In genomic region chr4:88094768-88095420, GRCm38 (mm10) we compare ENCODE assay signal across 8 mouse cellular contexts. TPM values are rescaled to one million over a fixed set of nuclear protein-coding genes. Genes with fewer than 3 reads are reported as not detected.
DNase-seq lines count a peak whose midpoint lies in the region; ATAC-seq and TF ChIP-seq lines count a peak whose summit lies in the region.

No protein-coding gene starts in this region.

- TF ChIP-seq POLR2A in kidney, adult 2 months (IDR thresholded peaks at IDR 0.05; ENCODE audit: low read depth, low read length): no peak
- TF ChIP-seq POLR2A in limb, embryonic 14.5 days (IDR thresholded peaks at IDR 0.05; ENCODE audit: borderline replicate concordance, extremely low read depth, insufficient read depth, insufficient read length): no peak

- no peaks in the 10 kb centered on the region for H3K27me3 ChIP-seq in kidney, adult 2 months (replicated peaks; ENCODE audit: control insufficient read depth, insufficient read depth, low read length)
- H3K27me3 ChIP-seq in G1E (ENCODE audit: insufficient read depth, low read length): no peaks in the 10 kb centered on the region
- no peaks in the 10 kb centered on the region for H3K27me3 ChIP-seq in limb, embryonic 14.5 days (ENCODE audit: control insufficient read depth, insufficient read depth, low read length)
- H3K27me3 ChIP-seq in stomach, embryonic 14.5 days (ENCODE audit: control insufficient read depth, insufficient read depth, low read length): no peaks in the 10 kb centered on the region

- H3K9me3 ChIP-seq in G1E (replicated peaks): no peaks in the 10 kb centered on the region
- H3K9me3 ChIP-seq in limb, embryonic 14.5 days (ENCODE audit: control insufficient read depth, low read length): no peaks in the 10 kb centered on the region
- H3K9me3 ChIP-seq in stomach, embryonic 14.5 days (ENCODE audit: control insufficient read depth, low read depth, low read length): no peaks in the 10 kb centered on the region

- TF ChIP-seq CTCF in kidney, adult 2 months (conservative IDR thresholded peaks at IDR 0.05; ENCODE audit: insufficient read depth, insufficient read length, low read depth, low read length): no peak
- TF ChIP-seq CTCF in G1E (IDR thresholded peaks at IDR 0.05; ENCODE audit: low read depth, low read length): no peak

- 4% methylated on average over 30 of the region's 30 CpGs for WGBS in kidney, adult 2 months
- 1% methylated on average over 28 of the region's 30 CpGs for WGBS in limb, embryonic 14.5 days
- under 1% methylated on average over 30 of the region's 30 CpGs for WGBS in stomach, embryonic 14.5 days

- peak overlapping the region; percentile 68 for H3K9ac ChIP-seq in limb, embryonic 14.5 days (ENCODE audit: low read depth, low read length, severe bottlenecking)
- H3K9ac ChIP-seq in stomach, embryonic 14.5 days (replicated peaks; ENCODE audit: low read depth, low read length): peak overlapping the region; percentile 57

- ATAC-seq in G1E (ENCODE audit: extremely low read depth, insufficient number of reproducible peaks, low FRiP score, poor library complexity, severe bottlenecking): no peak
- peak; percentile 42 for ATAC-seq in erythroblast, adult 5-6 weeks (replicated peaks; ENCODE audit: low FRiP score, poor library complexity, severe bottlenecking)
- ATAC-seq in limb, embryonic 14.5 days (ENCODE audit: low FRiP score, low read depth): peak; percentile 42
- no peak for ATAC-seq in stomach, embryonic 14.5 days (ENCODE audit: insufficient number of reproducible peaks, insufficient read depth, low FRiP score, low read depth)

- no peak for DNase-seq in kidney, adult 2 months
- DNase-seq in kidney, postnatal 10 days: no peak
- DNase-seq in G1E (ENCODE audit: low spot score): peak; percentile 19
- no peak for DNase-seq in limb, embryonic 14.5 days (ENCODE audit: low spot score)
- DNase-seq in layer of hippocampus, adult 18-20 months (ENCODE audit: low spot score in 2 of 2): no peak
- DNase-seq in layer of hippocampus, postnatal 36 days: no peak

- H3K27ac ChIP-seq in kidney, adult 2 months (ENCODE audit: insufficient read depth, low read depth, low read length): no peak overlapping the region
- no peak overlapping the region for H3K27ac ChIP-seq in limb, embryonic 14.5 days (replicated peaks; ENCODE audit: low read depth, low read length)
- no peak overlapping the region for H3K27ac ChIP-seq in stomach, embryonic 14.5 days (ENCODE audit: low read length)

- H3K36me3 ChIP-seq in kidney, adult 2 months (ENCODE audit: control insufficient read depth, insufficient read depth, low read length): no peaks in the 10 kb centered on the region
- peaks cover 6% of the 10 kb centered on the region for H3K36me3 ChIP-seq in G1E (replicated peaks)
- no peaks in the 10 kb centered on the region for H3K36me3 ChIP-seq in limb, embryonic 14.5 days (ENCODE audit: control insufficient read depth, insufficient read depth, low read length)
- no peaks in the 10 kb centered on the region for H3K36me3 ChIP-seq in stomach, embryonic 14.5 days (ENCODE audit: control insufficient read depth, insufficient read depth, low read length)

- H3K4me1 ChIP-seq in kidney, adult 2 months (ENCODE audit: control insufficient read depth, insufficient read depth, low read length): no peaks in the 10 kb centered on the region
- peaks cover 27% of the 10 kb centered on the region for H3K4me1 ChIP-seq in G1E (ENCODE audit: insufficient read depth, low read depth, low read length)
- peaks cover 3% of the 10 kb centered on the region; the same call in 1 of the 2 replicates for H3K4me1 ChIP-seq in limb, embryonic 14.5 days (ENCODE audit: control insufficient read depth, insufficient read depth, low read length)
- H3K4me1 ChIP-seq in stomach, embryonic 14.5 days (ENCODE audit: control insufficient read depth, insufficient read depth, low read length): 0 out of 2 replicates have a peak, but pooled peaks cover 4% of the 10 kb centered on the region

- H3K4me2 ChIP-seq in limb, embryonic 14.5 days (replicated peaks; ENCODE audit: low read depth, low read length, severe bottlenecking): peak overlapping the region; percentile 97
- peak overlapping the region; percentile 98 for H3K4me2 ChIP-seq in stomach, embryonic 14.5 days (replicated peaks; ENCODE audit: low read depth, low read length)

- peak overlapping the region; percentile 87 for H3K4me3 ChIP-seq in kidney, adult 2 months (ENCODE audit: insufficient read depth, low read depth, low read length)
- H3K4me3 ChIP-seq in G1E (ENCODE audit: low read depth, low read length): peak overlapping the region; percentile 100
- H3K4me3 ChIP-seq in limb, embryonic 14.5 days (replicated peaks; ENCODE audit: low read length): peak overlapping the region; percentile 80
- H3K4me3 ChIP-seq in stomach, embryonic 14.5 days (ENCODE audit: low read depth, low read length): peak overlapping the region; percentile 82

RNA-seq across cellular contexts. Expression of gene Focad, which starts 0.5 kb away (rescaled TPM):
- 6.8 TPM in 2 replicates for polyA plus RNA-seq in kidney, adult 2 months (2012; rRNA removed)
- total RNA-seq in G1E (2014; fragmentation: Nextera tagmentation) (31.6 and 31.7 TPM in 2 replicates), G1E (2017) (21.4 and 21.6 TPM in 2 replicates)
- polyA plus RNA-seq in G1E (2012): 4.3 and 5.2 TPM in 2 replicates
- total RNA-seq in erythroblast, adult 5-6 weeks (2015; ENCODE audit: low replicate concordance): 12.3 and 18.8 TPM in 2 replicates
- 3.1 and 4.9 TPM in 2 replicates for total RNA-seq in erythroblast, adult 5-6 weeks (2017; ENCODE audit: low replicate concordance)
- polyA plus RNA-seq in limb, embryonic 14.5 days (2012; rRNA removed): 14.6 and 15.7 TPM in 2 replicates
- polyA plus RNA-seq in limb, embryonic 14.5 days (2014; fragmentation: Nextera tagmentation; extraction: Ambion mirVana): 18.2 and 19.5 TPM in 2 replicates
- 14.7 and 16.3 TPM in 2 replicates for polyA plus RNA-seq in stomach, embryonic 14.5 days (2014; fragmentation: Nextera tagmentation; extraction: Ambion mirVana)
- 10 to 100 TPM; 56.9 to 59.4 TPM for total RNA-seq in layer of hippocampus, adult 18-20 months (2021)
- total RNA-seq in layer of hippocampus, postnatal 36 days (2021): 10 to 100 TPM; 70.3 to 75.4 TPM

Comparison
In these comparisons a context has a peak if more than half of its experiments do, and no peak if none do; other contexts are left out.
1. ATAC-seq: peak in erythroblast, adult 5-6 weeks (single experiment) and limb, embryonic 14.5 days (single experiment); none in G1E (single experiment) and stomach, embryonic 14.5 days (single experiment).
2. Peak in every context shown above with its lines, with median percentiles within 50 percentile points of each other: H3K4me3 ChIP-seq.